Mouse (Mus musculus) kidney, adult 2 months (tissue): ENCODE measurements around the gene Paqr3.

Experiments
- CTCF ChIP-seq: fragments of 200-500 bp; conservative IDR thresholded peaks from 2 replicates; pipeline ENCODE4 v1.5.1; 2011; ENCODE audit warnings: low read depth, mild to moderate bottlenecking, control low read depth, low read length, moderate library complexity, mixed read lengths; ENCODE audit not compliant: insufficient read depth, insufficient read length
- POLR2A ChIP-seq: fragments of 200-500 bp; IDR thresholded peaks from one replicate; pipeline ENCODE4 v1.6.1; 2011; ENCODE audit warnings: low read depth, low read length, control low read depth

GRCm38 (mm10) chr5:97127284-97127683 lies 15.9 kb upstream of the Paqr3 start:
- no peak for TF ChIP-seq POLR2A
- TF ChIP-seq CTCF = no peak
